Comparison of ENCODE assay signal across 8 mouse cellular contexts in genomic region chr6:5645150-5645732, GRCm38 (mm10).
DNase-seq lines count a peak whose midpoint lies in the region; ATAC-seq and TF ChIP-seq lines count a peak whose summit lies in the region.

No protein-coding gene starts in this region.

- no peaks in the 10 kb centered on the region for H3K36me3 ChIP-seq in ES-Bruce4 (ENCODE audit: control insufficient read depth, insufficient read depth, low read length, poor library complexity, severe bottlenecking)
- no peaks in the 10 kb centered on the region for H3K36me3 ChIP-seq in embryonic facial prominence, embryonic 10.5 days (replicated peaks)
- H3K36me3 ChIP-seq in heart, postnatal 0 days (replicated peaks; ENCODE audit: control insufficient read depth, insufficient read depth, low read length), result no peaks in the 10 kb centered on the region

- no peak overlapping the region for H3K9ac ChIP-seq in ES-Bruce4 (ENCODE audit: low read depth, poor library complexity, severe bottlenecking)
- H3K9ac ChIP-seq in heart, postnatal 0 days (replicated peaks; ENCODE audit: low read depth, low read length), result no peak overlapping the region

- DNase-seq in adrenal gland, postnatal 36 days, result peak; percentile 79 to 82
- peak; percentile 82 for DNase-seq in embryonic facial prominence, embryonic 10.5 days (ENCODE audit: low spot score)
- DNase-seq in heart, postnatal 0 days (ENCODE audit: low spot score), result peak; percentile 56
- peak; percentile 46 to 83 for DNase-seq in kidney, postnatal 36 days
- peak; percentile 56 for DNase-seq in lung, adult 2 months
- DNase-seq in retina, adult 2 months (ENCODE audit: low read depth, low spot score), result peak; percentile 39

- no peaks in the 10 kb centered on the region for H3K27me3 ChIP-seq in ES-Bruce4 (ENCODE audit: control insufficient read depth, insufficient read depth, low read length, poor library complexity, severe bottlenecking)
- no peaks in the 10 kb centered on the region for H3K27me3 ChIP-seq in embryonic facial prominence, embryonic 10.5 days (replicated peaks; ENCODE audit: low read depth, poor library complexity, severe bottlenecking)
- H3K27me3 ChIP-seq in heart, postnatal 0 days (ENCODE audit: control insufficient read depth, insufficient read depth, low read length), result no peaks in the 10 kb centered on the region

- no peaks in the 10 kb centered on the region for H3K9me3 ChIP-seq in ES-Bruce4 (replicated peaks; ENCODE audit: control insufficient read depth, insufficient read depth, low read length, poor library complexity, severe bottlenecking)
- no peaks in the 10 kb centered on the region for H3K9me3 ChIP-seq in embryonic facial prominence, embryonic 10.5 days
- H3K9me3 ChIP-seq in heart, postnatal 0 days (replicated peaks; ENCODE audit: control insufficient read depth, low read length), result no peaks in the 10 kb centered on the region

- no peak overlapping the region for H3K4me2 ChIP-seq in heart, postnatal 0 days (ENCODE audit: low read depth, low read length)

- TF ChIP-seq CTCF in ES-Bruce4 (IDR thresholded peaks at IDR 0.05; ENCODE audit: low read depth, low read length), result peak; percentile 83
- peak; percentile 94 for TF ChIP-seq CTCF in heart, postnatal 0 days (IDR thresholded peaks at IDR 0.05; ENCODE audit: low read depth)
- TF ChIP-seq CTCF in lung, adult 2 months (IDR thresholded peaks at IDR 0.05; ENCODE audit: insufficient read depth, low read length), result peak; percentile 88

- no peak for TF ChIP-seq POLR2A in ES-Bruce4 (IDR thresholded peaks at IDR 0.05; ENCODE audit: insufficient read depth, low read length)
- no peak for TF ChIP-seq POLR2A in lung, adult 2 months (IDR thresholded peaks at IDR 0.05; ENCODE audit: borderline replicate concordance, extremely low read depth, low read depth, low read length)

- ATAC-seq in heart, postnatal 0 days (ENCODE audit: insufficient read depth, low read depth), result peak; percentile 49; the same call in 1 of the 2 replicates
- ATAC-seq in megakaryocyte, adult 5-6 weeks (ENCODE audit: poor library complexity, severe bottlenecking), result no peak

- no peak overlapping the region for H3K27ac ChIP-seq in ES-Bruce4 (ENCODE audit: insufficient read depth, low read length)
- no peak overlapping the region for H3K27ac ChIP-seq in embryonic facial prominence, embryonic 10.5 days (replicated peaks)
- H3K27ac ChIP-seq in heart, postnatal 0 days (ENCODE audit: low read depth), result no peak overlapping the region

- no peaks in the 10 kb centered on the region for H3K4me1 ChIP-seq in ES-Bruce4 (ENCODE audit: control insufficient read depth, insufficient read depth, low read length)
- no peaks in the 10 kb centered on the region for H3K4me1 ChIP-seq in embryonic facial prominence, embryonic 10.5 days
- no peaks in the 10 kb centered on the region for H3K4me1 ChIP-seq in heart, postnatal 0 days (ENCODE audit: control insufficient read depth, insufficient read depth)
- H3K4me1 ChIP-seq in lung, adult 2 months (ENCODE audit: control insufficient read depth, insufficient read depth, low read length), result peaks cover 2% of the 10 kb centered on the region; the same call in 1 of the 2 replicates

- WGBS in embryonic facial prominence, embryonic 10.5 days, result 27% methylated on average over 9 of the region's 9 CpGs
- 13% methylated on average over 9 of the region's 9 CpGs for WGBS in heart, postnatal 0 days
- 21% methylated on average over 9 of the region's 9 CpGs for WGBS in lung, adult 2 months

- H3K4me3 ChIP-seq in ES-Bruce4 (ENCODE audit: low read depth, low read length), result no peak overlapping the region
- H3K4me3 ChIP-seq in embryonic facial prominence, embryonic 10.5 days, result no peak overlapping the region
- H3K4me3 ChIP-seq in heart, postnatal 0 days (ENCODE audit: low read depth, low read length), result no peak overlapping the region
- H3K4me3 ChIP-seq in lung, adult 2 months (replicated peaks; ENCODE audit: extremely low read depth, low read depth, low read length), result no peak overlapping the region

- no peak for TF ChIP-seq EP300 in ES-Bruce4 (IDR thresholded peaks at IDR 0.05; ENCODE audit: insufficient read depth, low read depth, low read length)
- no peak for TF ChIP-seq EP300 in heart, postnatal 0 days (IDR thresholded peaks at IDR 0.05; ENCODE audit: low read depth)
